Mouse (Mus musculus) midbrain, postnatal 0 days (tissue): ENCODE results near the gene Disp1. TPM values are rescaled to one million over a fixed set of nuclear protein-coding genes. Genes with fewer than 3 reads are reported as not detected.
A peak's percentile ranks its signal among the peaks of the same experiment; 100 is the strongest.

ENCODE experiments used
- ATAC-seq: fragments of 200-750 bp; cut with Nextera tagmentation; 2 replicates; pipeline ENCODE4 v1.8.0; 2017; ENCODE audit warnings: moderate number of reproducible peaks, mild to moderate bottlenecking, moderate TSS enrichment, moderate library complexity; ENCODE audit not compliant: low FRiP score
- DNase-seq: peaks from one replicate; pipeline ENCODE4 v3.0.0-alpha.2; 2015; ENCODE audit warnings: low spot score
- H3K27ac ChIP-seq: fragments of 300-500 bp; sonication (generic); 2 replicates; pipeline ENCODE4 v1.5.1; 2014; ENCODE audit warnings: low read depth, mild to moderate bottlenecking, low read length, mixed read lengths
- H3K27me3 ChIP-seq: fragments of 300-500 bp; sonication (generic); 2 replicates; pipeline ENCODE4 v1.6.1; 2014; ENCODE audit warnings: low read length, control low read depth, mixed read lengths; ENCODE audit not compliant: insufficient read depth
- H3K36me3 ChIP-seq: fragments of 300-500 bp; sonication (generic); 2 replicates; pipeline ENCODE4 v1.6.1; 2014; ENCODE audit warnings: low read length, control low read depth, mixed read lengths; ENCODE audit not compliant: insufficient read depth
- H3K4me1 ChIP-seq: fragments of 300-500 bp; sonication (generic); 2 replicates; pipeline ENCODE4 v1.6.1; 2014; ENCODE audit warnings: mild to moderate bottlenecking, control low read depth, antibody characterized with exemption, low read length, mixed read lengths; ENCODE audit not compliant: insufficient read depth
- H3K4me2 ChIP-seq: fragments of 300-500 bp; sonication (generic); 2 replicates; pipeline ENCODE4 v1.6.1; 2014; ENCODE audit warnings: low read depth, mild to moderate bottlenecking, low read length, mixed read lengths; ENCODE audit not compliant: poor library complexity, severe bottlenecking
- H3K4me3 ChIP-seq: fragments of 300-500 bp; sonication (generic); 2 replicates; pipeline ENCODE4 v1.5.1; 2014; ENCODE audit warnings: low read depth, mild to moderate bottlenecking, low read length, moderate library complexity
- H3K9ac ChIP-seq: fragments of 300-500 bp; sonication (generic); replicated peaks from 2 replicates; pipeline ENCODE4 v1.6.1; 2014; ENCODE audit warnings: mild to moderate bottlenecking, low read length, moderate library complexity, mixed read lengths; ENCODE audit not compliant: poor library complexity, severe bottlenecking
- H3K9me3 ChIP-seq: fragments of 300-500 bp; sonication (generic); 2 replicates; pipeline ENCODE4 v1.6.1; 2016; ENCODE audit warnings: low read length, control low read depth
- CTCF ChIP-seq: IDR thresholded peaks from 2 replicates; pipeline ENCODE4 v1.5.1; 2016; ENCODE audit warnings: antibody characterized with exemption, mild to moderate bottlenecking
- WGBS: fragments of 180-500 bp; shearing (Covaris S2); extraction: QIAGEN DNeasy Blood & Tissue Kit; methylation state at CpG from one replicate; pipeline ENCODE4 v1.1.7; 2014; 5-methylcytosine and 5-hydroxymethylcytosine counted together
- polyA plus RNA-seq: library from polyadenylated mRNA; unstranded; fragments of >200 nt; fragmentation: Nextera tagmentation; extraction: Ambion mirVana; gene quantifications from 2 replicates; pipeline ENCODE4 v1.2.1, GENCODE M21; 2015
- total RNA-seq: library from RNA; depleted of rRNA; stranded (reverse); fragments of >200 nt; gene quantifications from 2 replicates; pipeline ENCODE4 v1.2.3, GENCODE M21; 2014

Gene Disp1
- total and polyA plus RNA-seq, 2 experiments from 2014 or later: 7.6 to 12.3 TPM

DNA sequence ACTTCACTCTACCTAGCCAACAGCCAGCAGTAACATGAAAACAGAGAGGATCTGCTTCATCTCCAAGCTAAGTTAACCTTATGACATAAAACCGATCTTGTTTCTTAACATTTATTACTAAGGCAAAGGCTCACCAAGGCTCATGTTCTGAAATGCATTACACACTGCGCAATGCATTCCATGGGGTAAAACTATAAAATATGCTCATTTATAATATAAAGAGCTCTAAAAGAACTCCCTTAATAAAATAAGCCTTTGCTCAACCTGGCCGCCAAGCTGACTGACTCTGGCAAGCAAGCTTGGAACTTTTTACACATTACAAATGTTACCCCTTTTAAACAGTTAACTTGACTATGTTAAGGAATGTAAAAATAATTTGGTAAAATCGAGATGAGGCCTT, 94.1 kb downstream of the Disp1 start:
- TF ChIP-seq CTCF: no peak
- Histone ChIP-seq H3K27ac (no peak overlapping the region), H3K9me3 (no peaks in the 10 kb centered on the region), H3K4me1 (no peaks in the 10 kb centered on the region), H3K36me3 (no peaks in the 10 kb centered on the region), H3K4me2 (no peak overlapping the region), H3K27me3 (no peaks in the 10 kb centered on the region), H3K9ac (no peak overlapping the region), H3K4me3 (no peak overlapping the region)
- no peak for DNase-seq
- WGBS: 80% methylated on average over 4 of the region's 4 CpGs
- no peak for ATAC-seq

DNA sequence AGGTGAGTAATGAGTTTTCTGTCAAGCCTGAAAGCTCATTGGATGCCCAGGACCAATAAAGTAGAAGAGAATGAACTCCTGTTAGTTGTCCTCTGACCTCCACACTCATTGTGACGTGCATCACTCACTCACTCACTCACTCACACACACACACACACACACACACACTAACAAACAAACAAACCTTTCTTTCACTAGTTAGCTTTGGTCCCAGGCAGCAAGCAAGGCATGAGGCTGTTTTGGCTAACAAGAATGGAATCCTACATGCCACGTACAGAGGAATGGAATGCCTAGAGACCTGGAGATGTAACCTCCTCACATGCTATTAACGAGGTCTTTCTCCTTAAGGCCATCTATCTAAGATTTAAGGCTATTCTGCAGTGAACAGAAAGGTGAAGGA, 97.6 kb downstream of the Disp1 start:
- DNase-seq (no peak), ATAC-seq (no peak)
- Histone ChIP-seq H3K9me3 (no peaks in the 10 kb centered on the region), H3K36me3 (no peaks in the 10 kb centered on the region), H3K4me2 (no peak overlapping the region), H3K9ac (no peak overlapping the region), H3K4me1 (no peaks in the 10 kb centered on the region), H3K27me3 (no peaks in the 10 kb centered on the region), H3K27ac (no peak overlapping the region), H3K4me3 (no peak overlapping the region)
- no peak for TF ChIP-seq CTCF
- WGBS: 61% methylated on average over 3 of the region's 3 CpGs

DNA sequence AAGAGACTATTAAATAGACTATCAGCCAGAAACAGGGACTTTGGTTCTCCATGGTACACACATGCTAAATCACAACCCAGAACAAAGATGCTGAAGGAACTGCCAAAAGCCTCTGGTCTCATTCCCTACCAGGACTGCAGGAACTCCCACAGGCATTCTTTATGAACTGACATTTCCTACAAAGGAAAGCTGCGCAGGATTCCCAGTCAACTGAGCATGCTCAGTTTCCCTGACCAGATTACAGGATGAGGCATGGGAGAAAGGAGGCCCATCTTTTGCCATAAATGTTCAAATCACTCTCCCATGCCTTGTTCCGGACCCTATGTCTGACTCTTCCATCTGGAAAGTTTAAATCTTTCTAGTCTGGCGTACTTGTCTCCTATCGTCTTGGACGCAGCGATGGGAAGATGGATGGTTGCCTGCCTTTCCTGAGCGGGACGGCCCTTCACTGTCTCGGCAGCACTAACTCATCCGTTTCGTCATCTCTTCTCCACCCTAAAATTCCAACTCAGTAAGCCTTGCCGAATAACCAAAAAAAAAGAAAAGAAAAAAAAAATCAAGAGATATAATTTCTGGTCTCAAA, 100.9 kb downstream of the Disp1 start:
- WGBS: 92% methylated on average over 12 of the region's 12 CpGs
- no peaks in the 10 kb centered on the region for H3K4me1 ChIP-seq
- H3K36me3 ChIP-seq: no peaks in the 10 kb centered on the region
- H3K4me2 ChIP-seq: no peak overlapping the region
- DNase-seq: no peak
- no peak for ATAC-seq
- H3K27ac ChIP-seq: no peak overlapping the region
- no peaks in the 10 kb centered on the region for H3K9me3 ChIP-seq
- TF ChIP-seq CTCF: no peak
- H3K4me3 ChIP-seq: no peak overlapping the region
- H3K9ac ChIP-seq: no peak overlapping the region
- no peaks in the 10 kb centered on the region for H3K27me3 ChIP-seq

DNA sequence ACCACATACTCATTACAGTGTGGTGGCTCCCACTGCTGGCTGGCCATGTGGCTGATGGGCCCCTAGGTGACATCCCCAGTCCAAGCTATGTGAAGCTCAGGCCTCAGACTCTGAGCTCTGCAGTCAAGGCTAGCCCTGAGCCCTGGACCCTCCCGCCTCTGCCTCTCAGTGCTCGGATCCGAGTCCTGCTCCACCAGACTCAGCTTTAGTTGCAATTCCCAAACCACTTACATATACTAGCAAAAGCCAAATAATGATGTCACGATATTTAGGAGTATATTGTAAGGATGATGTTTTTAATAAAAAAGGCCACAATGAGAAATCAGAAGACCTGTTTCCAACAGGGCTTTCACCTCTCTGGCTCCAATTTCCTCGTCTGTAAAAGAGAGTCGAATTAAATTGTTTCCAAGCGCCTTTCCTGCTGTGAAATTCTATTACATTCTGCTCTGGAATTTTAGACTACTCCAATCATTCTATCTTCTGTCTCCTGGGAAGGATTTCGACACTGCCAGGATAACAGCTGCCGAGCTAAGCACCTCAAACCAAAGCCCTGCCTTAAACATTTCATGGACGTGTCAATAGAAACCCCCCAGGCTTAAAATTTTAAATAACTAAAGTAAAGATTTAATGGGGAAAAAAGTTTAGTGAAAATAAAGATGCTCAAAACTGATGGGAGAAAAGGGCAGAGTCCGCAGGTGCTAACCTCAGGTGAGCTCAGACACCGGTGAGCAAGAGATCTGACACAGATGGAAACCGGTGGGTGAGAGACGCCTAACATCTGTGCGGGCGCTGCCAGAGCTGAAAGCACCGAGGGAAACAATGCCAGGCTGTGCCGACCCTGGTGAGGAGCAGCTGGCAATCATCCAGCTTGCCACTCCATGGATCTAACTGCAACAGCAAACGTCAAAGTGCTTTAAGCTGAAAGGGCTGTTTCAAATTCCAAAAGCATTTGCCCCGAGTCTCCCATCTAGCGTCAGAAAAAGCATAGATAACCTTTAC, 103.2 kb downstream of the Disp1 start:
- H3K36me3 ChIP-seq: no peaks in the 10 kb centered on the region
- WGBS: 42% methylated on average over 21 of the region's 21 CpGs
- H3K27ac ChIP-seq: no peak overlapping the region
- H3K4me3 ChIP-seq: no peak overlapping the region
- no peaks in the 10 kb centered on the region for H3K4me1 ChIP-seq
- ATAC-seq (no peak), DNase-seq (peak; percentile 42)
- TF ChIP-seq CTCF: peak; percentile 22; the same call in 1 of the 2 replicates
- H3K4me2 ChIP-seq: no peak overlapping the region
- H3K9me3 ChIP-seq: no peaks in the 10 kb centered on the region
- no peaks in the 10 kb centered on the region for H3K27me3 ChIP-seq
- no peak overlapping the region for H3K9ac ChIP-seq

DNA sequence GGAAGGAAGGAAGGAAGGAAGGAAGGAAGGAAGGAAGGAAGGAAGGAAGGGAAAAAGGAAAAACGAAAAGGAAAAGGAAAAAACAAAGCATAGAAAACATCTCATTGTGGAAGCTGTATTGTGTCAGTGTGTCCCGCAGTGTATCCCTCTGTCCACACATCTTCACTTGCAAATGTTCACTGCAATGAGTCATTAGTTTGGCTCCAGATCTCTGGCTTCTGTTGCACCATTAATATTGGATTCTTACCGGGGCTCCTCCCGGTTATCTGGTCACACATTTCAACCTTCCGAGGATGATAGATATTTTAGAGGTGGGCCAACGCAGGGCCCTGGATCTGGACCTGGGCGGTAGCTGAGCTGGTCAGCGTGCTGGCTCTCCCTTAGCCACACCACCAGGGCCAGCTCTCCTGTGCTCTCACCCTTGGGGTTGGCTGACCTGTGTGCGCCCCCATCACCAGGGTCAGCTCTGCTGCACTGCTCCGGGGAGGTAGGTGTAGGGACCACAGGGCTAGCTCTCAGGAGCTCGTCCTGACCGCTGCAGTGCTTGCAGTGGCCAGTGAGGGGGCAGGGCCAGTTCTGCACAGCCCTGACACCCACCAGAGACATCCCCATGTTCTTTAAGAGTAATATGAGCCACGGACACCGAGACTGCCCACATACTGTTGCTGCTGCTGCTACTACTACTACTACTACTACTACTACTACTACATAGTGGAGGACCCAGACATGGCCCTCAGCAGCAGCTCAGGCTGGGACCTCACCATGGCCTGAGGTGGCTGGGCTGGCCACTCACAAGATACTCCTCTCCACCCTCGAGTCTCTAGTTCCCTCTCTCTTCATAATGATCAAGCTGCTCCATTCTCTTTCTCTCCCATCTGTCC, 104.1 kb downstream of the Disp1 start:
- H3K4me3 ChIP-seq: no peak overlapping the region
- H3K4me2 ChIP-seq: no peak overlapping the region
- no peak overlapping the region for H3K27ac ChIP-seq

More for the DNA sequence above, 104.1 kb downstream of the Disp1 start:
- TF ChIP-seq CTCF: no peak
- Histone ChIP-seq H3K27me3 (no peaks in the 10 kb centered on the region), H3K9ac (no peak overlapping the region), H3K4me1 (no peaks in the 10 kb centered on the region), H3K9me3 (no peaks in the 10 kb centered on the region), H3K36me3 (no peaks in the 10 kb centered on the region)
- WGBS: 89% methylated on average over 15 of the region's 15 CpGs
- ATAC-seq (no peak), DNase-seq (no peak)
